Mouse (Mus musculus) E14TG2a.4 (cell line): ENCODE data around the gene Slc4a8.

Experiments
- CTCF ChIP-seq: conservative IDR thresholded peaks from 2 replicates; pipeline ENCODE4 v1.5.1; 2014; ENCODE audit warnings: low read length
- NANOG ChIP-seq: IDR thresholded peaks from 2 replicates; pipeline ENCODE4 v1.6.1; 2014; ENCODE audit warnings: borderline replicate concordance, low read length, mixed read lengths
- POU5F1 ChIP-seq: IDR thresholded peaks from 2 replicates; pipeline ENCODE4 v1.6.1; 2014; ENCODE audit warnings: low read length, borderline replicate concordance

DNA sequence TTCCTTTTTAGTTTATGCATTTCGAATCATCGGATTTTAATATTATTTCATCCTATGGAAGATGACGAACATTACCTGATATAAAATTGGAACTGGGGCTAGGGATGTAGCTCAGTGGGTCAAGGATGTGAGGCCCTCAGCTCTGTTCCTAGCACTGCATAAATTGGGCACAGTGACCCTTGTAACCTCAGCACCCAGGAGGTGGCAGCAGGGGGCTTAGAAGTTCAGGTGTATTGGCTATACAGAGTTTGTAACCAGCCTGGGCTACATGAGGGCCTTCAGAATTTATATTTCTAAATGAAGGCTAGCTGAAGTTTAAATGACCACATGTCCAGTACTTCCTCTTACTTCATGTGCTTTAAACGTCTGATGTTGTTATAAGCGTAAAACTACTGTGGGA, 40.1 kb upstream of the Slc4a8 start:
- no peak for TF ChIP-seq CTCF
- no peak for TF ChIP-seq POU5F1
- no peak for TF ChIP-seq NANOG
